Mouse (Mus musculus): ENCODE data around the gene Dvl3. TPM values are rescaled to one million over a fixed set of nuclear protein-coding genes. Genes with fewer than 3 reads are reported as not detected.
"Not testable (repeated sequence)": the region's sequence is repeated elsewhere in the genome, so short reads cannot be mapped to it uniquely, and the experiment has no call there.

Dvl3 gene
- polyA plus RNA-seq, 1 experiment: 42.7 TPM

GRCm38 (mm10) chr16:20485061-20485460 lies 31.7 kb upstream of the Dvl3 start:
- Histone ChIP-seq H3K27me3 (ENCODE audit: control insufficient read depth, insufficient read depth, low read length) (no peaks in the 10 kb centered on the region), H3K27ac (ENCODE audit: control insufficient read depth, insufficient read depth, low read length) (no peak overlapping the region), H3K4me3 (ENCODE audit: control insufficient read depth, insufficient read depth, low read length) (no peak overlapping the region), H3K36me3 (ENCODE audit: control insufficient read depth, insufficient read depth, low read length) (no peaks in the 10 kb centered on the region), H3K4me1 (replicated peaks; ENCODE audit: control insufficient read depth, insufficient read depth, low read length) (no peaks in the 10 kb centered on the region)
- DNase-seq: no peak
- no peak for TF ChIP-seq CTCF (IDR thresholded peaks at IDR 0.05; ENCODE audit: borderline replicate concordance, control insufficient read depth, extremely low read depth, insufficient read depth, low read length, poor library complexity)
- TF ChIP-seq POLR2A (IDR thresholded peaks at IDR 0.05; ENCODE audit: control insufficient read depth, extremely low read depth, insufficient read depth, low read length, poor library complexity): no peak
- 73% methylated on average over 4 of the region's 4 CpGs for WGBS

- H3K36me3 ChIP-seq (ENCODE audit: control insufficient read depth, insufficient read depth, low read length): no peaks in the 10 kb centered on the region
- no peaks in the 10 kb centered on the region for H3K27me3 ChIP-seq (ENCODE audit: control insufficient read depth, insufficient read depth, low read length)
- no peaks in the 10 kb centered on the region for H3K4me1 ChIP-seq (replicated peaks; ENCODE audit: control insufficient read depth, insufficient read depth, low read length)
- DNase-seq: no peak
- H3K4me3 ChIP-seq (ENCODE audit: control insufficient read depth, insufficient read depth, low read length): no peak overlapping the region
- 85% methylated on average over 3 of the region's 3 CpGs for WGBS
- TF ChIP-seq POLR2A (IDR thresholded peaks at IDR 0.05; ENCODE audit: control insufficient read depth, extremely low read depth, insufficient read depth, low read length, poor library complexity) (no peak), CTCF (IDR thresholded peaks at IDR 0.05; ENCODE audit: borderline replicate concordance, control insufficient read depth, extremely low read depth, insufficient read depth, low read length, poor library complexity) (no peak)
- H3K27ac ChIP-seq (ENCODE audit: control insufficient read depth, insufficient read depth, low read length): no peak overlapping the region
Measured at GRCm38 (mm10) chr16:20486048-20486447, 30.7 kb upstream of the Dvl3 start.

- DNase-seq: no peak
- Histone ChIP-seq H3K36me3 (ENCODE audit: control insufficient read depth, insufficient read depth, low read length) (no peaks in the 10 kb centered on the region), H3K27ac (ENCODE audit: control insufficient read depth, insufficient read depth, low read length) (no peak overlapping the region), H3K27me3 (ENCODE audit: control insufficient read depth, insufficient read depth, low read length) (no peaks in the 10 kb centered on the region), H3K4me1 (replicated peaks; ENCODE audit: control insufficient read depth, insufficient read depth, low read length) (no peaks in the 10 kb centered on the region), H3K4me3 (ENCODE audit: control insufficient read depth, insufficient read depth, low read length) (no peak overlapping the region)
- WGBS: 94% methylated on average over 1 of the region's 1 CpGs
- no peak for TF ChIP-seq CTCF (IDR thresholded peaks at IDR 0.05; ENCODE audit: borderline replicate concordance, control insufficient read depth, extremely low read depth, insufficient read depth, low read length, poor library complexity)
Measured at GRCm38 (mm10) chr16:20488151-20488550, 28.6 kb upstream of the Dvl3 start.

GRCm38 (mm10) chr16:20488751-20489150 lies 28.0 kb upstream of the Dvl3 start:
- not testable (repeated sequence) for H3K27me3 ChIP-seq (ENCODE audit: control insufficient read depth, insufficient read depth, low read length); DNase-seq; H3K27ac ChIP-seq (ENCODE audit: control insufficient read depth, insufficient read depth, low read length); H3K4me1 ChIP-seq (replicated peaks; ENCODE audit: control insufficient read depth, insufficient read depth, low read length); H3K4me3 ChIP-seq (ENCODE audit: control insufficient read depth, insufficient read depth, low read length); H3K36me3 ChIP-seq (ENCODE audit: control insufficient read depth, insufficient read depth, low read length)
- 88% methylated on average over 9 of the region's 9 CpGs for WGBS

GRCm38 (mm10) chr16:20489233-20489632 lies 27.5 kb upstream of the Dvl3 start:
- Histone ChIP-seq H3K36me3 (ENCODE audit: control insufficient read depth, insufficient read depth, low read length) (no peaks in the 10 kb centered on the region), H3K4me1 (replicated peaks; ENCODE audit: control insufficient read depth, insufficient read depth, low read length) (no peaks in the 10 kb centered on the region), H3K27ac (ENCODE audit: control insufficient read depth, insufficient read depth, low read length) (no peak overlapping the region), H3K27me3 (ENCODE audit: control insufficient read depth, insufficient read depth, low read length) (no peaks in the 10 kb centered on the region), H3K4me3 (ENCODE audit: control insufficient read depth, insufficient read depth, low read length) (no peak overlapping the region)
- no peak for DNase-seq
- TF ChIP-seq POLR2A (IDR thresholded peaks at IDR 0.05; ENCODE audit: control insufficient read depth, extremely low read depth, insufficient read depth, low read length, poor library complexity): no peak
- TF ChIP-seq CTCF (IDR thresholded peaks at IDR 0.05; ENCODE audit: borderline replicate concordance, control insufficient read depth, extremely low read depth, insufficient read depth, low read length, poor library complexity): no peak
- whole genome bisulfite sequencing: 91% methylated on average over 2 of the region's 2 CpGs

GRCm38 (mm10) chr16:20490581-20490980 lies 26.2 kb upstream of the Dvl3 start:
- Histone ChIP-seq H3K27me3 (ENCODE audit: control insufficient read depth, insufficient read depth, low read length) (no peaks in the 10 kb centered on the region), H3K36me3 (ENCODE audit: control insufficient read depth, insufficient read depth, low read length) (no peaks in the 10 kb centered on the region), H3K4me1 (replicated peaks; ENCODE audit: control insufficient read depth, insufficient read depth, low read length) (no peaks in the 10 kb centered on the region), H3K4me3 (ENCODE audit: control insufficient read depth, insufficient read depth, low read length) (no peak overlapping the region), H3K27ac (ENCODE audit: control insufficient read depth, insufficient read depth, low read length) (no peak overlapping the region)
- DNase-seq: no peak
- 53% methylated on average over 2 of the region's 2 CpGs for WGBS
- TF ChIP-seq CTCF (IDR thresholded peaks at IDR 0.05; ENCODE audit: borderline replicate concordance, control insufficient read depth, extremely low read depth, insufficient read depth, low read length, poor library complexity) (no peak), POLR2A (IDR thresholded peaks at IDR 0.05; ENCODE audit: control insufficient read depth, extremely low read depth, insufficient read depth, low read length, poor library complexity) (no peak)

GRCm38 (mm10) chr16:20491301-20491700 lies 25.5 kb upstream of the Dvl3 start:
- Histone ChIP-seq H3K4me1 (replicated peaks; ENCODE audit: control insufficient read depth, insufficient read depth, low read length) (no peaks in the 10 kb centered on the region), H3K27me3 (ENCODE audit: control insufficient read depth, insufficient read depth, low read length) (no peaks in the 10 kb centered on the region), H3K4me3 (ENCODE audit: control insufficient read depth, insufficient read depth, low read length) (no peak overlapping the region), H3K36me3 (ENCODE audit: control insufficient read depth, insufficient read depth, low read length) (no peaks in the 10 kb centered on the region), H3K27ac (ENCODE audit: control insufficient read depth, insufficient read depth, low read length) (no peak overlapping the region)
- TF ChIP-seq POLR2A (IDR thresholded peaks at IDR 0.05; ENCODE audit: control insufficient read depth, extremely low read depth, insufficient read depth, low read length, poor library complexity) (no peak), CTCF (IDR thresholded peaks at IDR 0.05; ENCODE audit: borderline replicate concordance, control insufficient read depth, extremely low read depth, insufficient read depth, low read length, poor library complexity) (no peak)
- no peak for DNase-seq
- 90% methylated on average over 2 of the region's 2 CpGs for WGBS

Measured in thymus, adult 2 months (tissue).